Mouse (Mus musculus) erythroblast, adult 5-6 weeks (primary cell): Measurements from ENCODE around the gene Rapgef3. TPM values are rescaled to one million over a fixed set of nuclear protein-coding genes. Genes with fewer than 3 reads are reported as not detected.

Source experiments
- ATAC-seq: replicated peaks from 2 replicates; pipeline ENCODE4 v1.8.0; 2016; ENCODE audit warnings: moderate number of reproducible peaks, mild to moderate bottlenecking, moderate TSS enrichment, inconsistent platforms; ENCODE audit not compliant: poor library complexity, low FRiP score, severe bottlenecking
- total RNA-seq, 2 experiments: library from RNA; stranded (forward) in 1 of 2; stranded (reverse) in 1 of 2; fragments of 150-400 nt in 1 of 2; fragments of 200-764, 138-1000 nt in 1 of 2; gene quantifications; 2 replicates each; pipeline versions ENCODE4 v1.2.3 to v1.2.4; 2015 to 2017; ENCODE audit warnings: low replicate concordance in 2 of 2

The Rapgef3 gene
- total RNA-seq, 2 experiments from 2014 or later: 2.3 TPM; not detected in 1

GRCm38 (mm10) chr15:97795559-97796235 is 27.9 kb upstream of the Rapgef3 start:
- no peak for ATAC-seq

DNA sequence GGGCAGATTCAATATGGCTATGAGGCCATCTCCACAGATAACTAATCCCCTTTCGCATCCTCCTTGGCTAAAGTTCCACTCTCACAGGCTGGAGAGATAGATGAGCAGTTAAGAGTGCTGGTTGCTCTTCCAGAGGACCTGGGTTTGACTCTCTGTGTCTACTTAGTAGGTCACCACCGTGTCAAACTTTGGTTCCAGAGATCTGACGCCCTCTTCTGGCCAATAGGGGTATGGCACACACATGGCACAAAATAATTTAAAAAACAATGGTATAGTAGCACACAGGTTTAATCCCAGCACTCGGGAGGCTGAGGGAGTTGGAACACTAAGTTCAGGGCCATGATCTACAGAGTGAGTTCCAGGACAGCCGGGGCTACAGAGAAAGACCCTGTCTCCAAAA is 26.5 kb upstream of the Rapgef3 start:
- no peak for ATAC-seq

- no peak for ATAC-seq
Observed at GRCm38 (mm10) chr15:97793386-97794153, 25.8 kb upstream of the Rapgef3 start.

- ATAC-seq: no peak
Observed at GRCm38 (mm10) chr15:97791126-97791700, 23.4 kb upstream of the Rapgef3 start.

GRCm38 (mm10) chr15:97789761-97790505 is 22.2 kb upstream of the Rapgef3 start:
- ATAC-seq: peak; percentile 28; the same call in 1 of the 2 replicates

DNA sequence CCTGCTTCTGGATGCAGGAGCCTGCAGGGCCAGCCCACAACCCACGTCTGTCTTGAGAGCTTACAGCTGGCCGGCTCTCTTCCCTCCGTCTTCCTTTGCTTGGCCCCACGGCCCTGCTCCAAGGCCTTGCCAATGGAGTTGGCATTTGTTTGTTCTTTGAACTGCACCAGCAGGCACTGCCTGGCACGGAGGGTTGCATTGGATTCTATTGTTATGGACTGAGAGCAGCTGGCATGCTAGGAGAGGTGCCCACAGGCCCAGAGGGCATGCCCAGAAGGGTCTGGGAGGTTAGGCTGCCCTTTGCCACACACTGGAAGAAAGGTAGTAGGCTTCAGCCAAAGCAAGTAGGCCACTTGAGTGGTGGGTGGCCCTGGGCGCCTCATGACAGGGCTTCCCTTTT is 21.0 kb upstream of the Rapgef3 start:
- no peak for ATAC-seq

- ATAC-seq: no peak
Observed at GRCm38 (mm10) chr15:97787799-97788667, 20.3 kb upstream of the Rapgef3 start.

- no peak for ATAC-seq
Observed at GRCm38 (mm10) chr15:97787148-97787798, 19.5 kb upstream of the Rapgef3 start.

- ATAC-seq: peak; percentile 21
Observed at GRCm38 (mm10) chr15:97786412-97787112, 18.8 kb upstream of the Rapgef3 start.

- ATAC-seq: peak; percentile 70
Observed at GRCm38 (mm10) chr15:97785731-97786411, 18.1 kb upstream of the Rapgef3 start.

- peak; percentile 16 for ATAC-seq
Observed at GRCm38 (mm10) chr15:97784561-97785161, 16.9 kb upstream of the Rapgef3 start.

DNA sequence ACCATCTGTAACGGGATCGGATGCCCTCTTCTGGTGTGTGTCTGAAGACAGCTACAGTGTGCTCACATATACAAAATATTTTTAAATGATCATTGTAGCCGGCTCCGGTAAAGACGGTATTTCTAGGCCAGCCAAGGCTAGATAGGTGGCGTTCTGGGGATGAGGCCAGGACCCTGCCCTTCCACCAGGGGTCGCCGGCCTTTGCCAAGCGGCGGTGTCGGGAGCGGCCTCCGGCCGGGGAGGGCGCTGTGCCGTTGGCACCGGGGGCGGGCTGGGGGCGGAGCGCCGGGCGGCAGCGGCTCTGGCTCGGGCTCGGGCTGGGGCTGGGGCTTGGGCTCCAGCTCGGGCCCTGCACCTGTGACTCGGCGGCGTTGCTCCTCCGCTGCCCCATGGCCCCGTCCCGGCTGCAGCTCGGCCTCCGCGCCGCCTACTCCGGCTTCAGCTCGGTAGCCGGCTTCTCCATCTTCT is 16.4 kb upstream of the Rapgef3 start:
- peak; percentile 70 for ATAC-seq

DNA sequence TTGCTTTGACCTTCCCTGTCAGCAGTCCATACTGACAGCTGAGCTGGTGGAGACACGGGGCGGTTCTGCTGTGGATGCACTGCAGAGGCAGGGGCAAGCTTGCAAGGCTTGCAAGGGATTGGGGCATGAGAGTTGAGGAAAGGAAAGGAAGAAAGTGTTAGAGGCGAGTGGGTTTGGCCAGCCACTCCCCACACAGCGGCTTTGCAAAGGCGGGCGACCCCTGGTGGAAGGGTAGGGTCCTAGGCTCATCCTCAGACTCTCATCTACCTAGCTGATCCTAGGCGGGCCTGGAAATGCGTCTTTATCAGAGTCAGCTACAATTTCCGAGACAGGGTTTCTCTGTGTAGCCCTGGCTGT is 15.0 kb upstream of the Rapgef3 start:
- no peak for ATAC-seq

DNA sequence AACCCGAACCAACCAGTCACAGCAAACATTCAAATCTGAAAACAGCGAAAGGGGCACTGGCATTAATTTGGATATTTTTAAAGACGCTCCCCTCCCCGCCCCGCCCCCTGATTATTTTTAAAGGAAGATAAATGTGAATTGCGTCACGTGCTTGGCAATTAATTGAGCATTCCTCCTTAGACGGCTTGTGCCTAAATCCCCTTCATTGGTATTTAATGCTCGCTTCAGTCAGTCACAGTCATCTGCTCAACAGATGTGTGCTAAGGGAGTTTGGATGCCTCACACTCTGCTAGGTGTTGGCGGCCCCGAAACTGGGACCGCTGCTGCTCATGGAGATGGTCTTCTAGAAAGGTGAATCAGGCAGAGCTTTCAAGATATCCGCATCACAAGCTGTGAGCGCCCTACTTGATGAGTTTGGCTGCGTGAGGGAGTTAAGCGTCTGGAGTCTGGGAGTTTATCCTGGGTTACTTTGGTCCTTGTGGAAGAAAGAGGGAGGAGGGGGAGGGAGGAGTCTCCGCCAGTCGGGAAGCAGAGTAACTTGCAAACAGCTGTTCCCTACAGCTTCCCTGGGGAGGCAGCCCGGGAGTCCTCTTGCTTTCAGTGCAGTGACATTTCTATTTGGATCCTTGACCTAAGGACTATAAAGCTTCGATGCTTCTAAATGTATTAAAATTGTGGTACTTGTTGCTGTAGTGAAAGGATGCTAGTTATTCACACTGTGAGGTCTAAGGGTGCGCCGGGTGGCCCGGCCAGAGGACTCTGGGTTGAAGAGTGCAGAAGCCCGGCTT is 14.4 kb upstream of the Rapgef3 start:
- no peak for ATAC-seq

- no peak for ATAC-seq
Observed at GRCm38 (mm10) chr15:97780611-97781031, 12.8 kb upstream of the Rapgef3 start.

- ATAC-seq: no peak
Observed at GRCm38 (mm10) chr15:97779576-97779975, 11.8 kb upstream of the Rapgef3 start.
